Mouse (Mus musculus) left cerebral cortex, postnatal 10 days (tissue): ENCODE measurements around the gene Ifnar2. TPM values are rescaled to one million over a fixed set of nuclear protein-coding genes. Genes with fewer than 3 reads are reported as not detected.

Experiments used
- DNase-seq, 2 experiments: peaks; one replicate each; pipeline ENCODE4 v3.0.0; 2021 to 2022; ENCODE audit warnings: low spot score in 2 of 2, mixed read lengths in 1 of 2; ENCODE audit errors: extremely low spot score in 1 of 2
- intact Hi-C: fragments of 180-260 bp; cut with DNase I; formaldehyde crosslinking; loops from one replicate; pipeline ENCODE4 v1.15.1; 2025
- total RNA-seq, 2 experiments: library from RNA; stranded (reverse); gene quantifications; 2 replicates each; pipeline ENCODE4 v1.2.3; 2021

Ifnar2 gene
- total RNA-seq, 2 experiments from 2014 or later: 20.9 to 22.0 TPM

- DNase-seq: no peak
- intact Hi-C loops: no loop called here
Observed at GRCm38 (mm10) chr16:91382261-91382790, 9.7 kb downstream of the Ifnar2 start.

- DNase-seq: no peak
- intact Hi-C loops: no loop called here
Observed at GRCm38 (mm10) chr16:91384221-91384620, 11.6 kb downstream of the Ifnar2 start.

- intact Hi-C loops: no loop called here
- DNase-seq: no peak
Observed at GRCm38 (mm10) chr16:91385621-91386020, 13.0 kb downstream of the Ifnar2 start.

- intact Hi-C loops: no loop called here
- no peak for DNase-seq
Observed at GRCm38 (mm10) chr16:91386419-91387120, 14.0 kb downstream of the Ifnar2 start.

- DNase-seq: no peak
- intact Hi-C loops: no loop called here
Observed at GRCm38 (mm10) chr16:91387121-91387486, 14.5 kb downstream of the Ifnar2 start.

GRCm38 (mm10) chr16:91390100-91390499, 17.5 kb downstream of the Ifnar2 start:
- intact Hi-C loops: no loop called here
- no peak for DNase-seq

- intact Hi-C loops: no loop called here
- no peak for DNase-seq
Observed at GRCm38 (mm10) chr16:91391421-91391820, 18.8 kb downstream of the Ifnar2 start, which contains the start of gene Gm21970. TSS of gene Gm21970 (plus strand) at chr16:91391721.

- DNase-seq: no peak
- intact Hi-C loops: no loop called here
Observed at GRCm38 (mm10) chr16:91394826-91395410, 22.3 kb downstream of the Ifnar2 start.

GRCm38 (mm10) chr16:91395633-91396392, 23.2 kb downstream of the Ifnar2 start:
- no peak for DNase-seq
- intact Hi-C loops: no loop called here

- DNase-seq: no peak
Observed at GRCm38 (mm10) chr16:91396844-91397537, 24.4 kb downstream of the Ifnar2 start.

GRCm38 (mm10) chr16:91398030-91398429, 25.4 kb downstream of the Ifnar2 start:
- intact Hi-C loops: no loop called here
- no peak for DNase-seq

More at GRCm38 (mm10) chr16:91396844-91397537, 24.4 kb downstream of the Ifnar2 start:
- intact Hi-C loops: no loop called here

GRCm38 (mm10) chr16:91398944-91399343, 26.4 kb downstream of the Ifnar2 start:
- intact Hi-C loops: no loop called here
- DNase-seq: no peak

GRCm38 (mm10) chr16:91401569-91402165, 29.1 kb downstream of the Ifnar2 start:
- intact Hi-C loops: no loop called here
- no peak for DNase-seq

GRCm38 (mm10) chr16:91403784-91404183, 31.2 kb downstream of the Ifnar2 start:
- no peak for DNase-seq
- intact Hi-C loops: no loop called here

- intact Hi-C loops: no loop called here
- DNase-seq: no peak
Observed at GRCm38 (mm10) chr16:91404187-91404586, 31.6 kb downstream of the Ifnar2 start.

GRCm38 (mm10) chr16:91404828-91405577, 32.4 kb downstream of the Ifnar2 start:
- no peak for DNase-seq
- intact Hi-C loops: no loop called here

- intact Hi-C loops: no loop called here
- peak in 1 of 2 experiments; percentile 85 for DNase-seq
Observed at GRCm38 (mm10) chr16:91405640-91406584, 33.3 kb downstream of the Ifnar2 start, which contains the start of gene Il10rb. TSS of gene Il10rb (plus strand) at chr16:91406164.
